Mouse (Mus musculus) adrenal gland, postnatal 14 days (tissue): ENCODE data around the gene Mettl7a3. TPM values are rescaled to one million over a fixed set of nuclear protein-coding genes. Genes with fewer than 3 reads are reported as not detected.
A peak's percentile ranks its signal among the peaks of the same experiment; 100 is the strongest.
"Not testable (repeated sequence)": the region's sequence is repeated elsewhere in the genome, so short reads cannot be mapped to it uniquely, and the experiment has no call there.

ENCODE experiments used
- DNase-seq: peaks from one replicate; pipeline ENCODE4 v3.0.0; 2021; ENCODE audit warnings: mixed read lengths
- long read RNA-seq, 2 experiments: library from polyadenylated mRNA; stranded (forward); transcript quantifications; one replicate each; pipeline ENCODE4 v2.0.0; 2021
- total RNA-seq: library from RNA; stranded (reverse); gene quantifications from 2 replicates; pipeline ENCODE4 v1.2.3, GENCODE M21; 2021

Gene Mettl7a3
- total RNA-seq: 0.26 TPM in 1 of 2 replicates, not detected in the other
- long read RNA-seq, experiment 1, partial matches to known transcripts: 0 of 1 reads
- long read RNA-seq, experiment 1, other reads (novel, unspliced or antisense): 0 of 1 reads
- long read RNA-seq, experiment 2: 0 reads

GRCm38 (mm10) chr15:100334629-100335028, at the start of gene Mettl7a3:
TSS of gene Mettl7a3 (plus strand) at chr15:100334929.
- no peak for DNase-seq

GRCm38 (mm10) chr15:100288980-100289379, 45.7 kb upstream of the Mettl7a3 start:
- DNase-seq: no peak

- no peak for DNase-seq
Measured at GRCm38 (mm10) chr15:100290858-100291257, 43.9 kb upstream of the Mettl7a3 start.

- DNase-seq: no peak
Measured at GRCm38 (mm10) chr15:100292326-100292725, 42.4 kb upstream of the Mettl7a3 start.

GRCm38 (mm10) chr15:100297856-100298255, 36.9 kb upstream of the Mettl7a3 start:
- no peak for DNase-seq

GRCm38 (mm10) chr15:100300499-100300898, 34.2 kb upstream of the Mettl7a3 start:
- no peak for DNase-seq

GRCm38 (mm10) chr15:100301556-100301955, 33.2 kb upstream of the Mettl7a3 start:
- peak; percentile 45 for DNase-seq

GRCm38 (mm10) chr15:100303428-100304018, 31.2 kb upstream of the Mettl7a3 start:
- no peak for DNase-seq

- peak; percentile 91 for DNase-seq
Measured at GRCm38 (mm10) chr15:100304019-100304991, 30.4 kb upstream of the Mettl7a3 start, which contains the start of gene Mettl7a1. TSS of gene Mettl7a1 (plus strand) at chr15:100304140.

- DNase-seq: no peak
Measured at GRCm38 (mm10) chr15:100306201-100306600, 28.5 kb upstream of the Mettl7a3 start.

- peak; percentile 49 for DNase-seq
Measured at GRCm38 (mm10) chr15:100307438-100308096, 27.2 kb upstream of the Mettl7a3 start.

GRCm38 (mm10) chr15:100312346-100312745, 22.4 kb upstream of the Mettl7a3 start:
- no peak for DNase-seq

- no peak for DNase-seq
Measured at GRCm38 (mm10) chr15:100314448-100315145, 20.1 kb upstream of the Mettl7a3 start.

GRCm38 (mm10) chr15:100318014-100318671, 16.6 kb upstream of the Mettl7a3 start:
- DNase-seq: not testable (repeated sequence)

- no peak for DNase-seq
Measured at GRCm38 (mm10) chr15:100319884-100320283, 14.8 kb upstream of the Mettl7a3 start.

GRCm38 (mm10) chr15:100320295-100320905, 14.3 kb upstream of the Mettl7a3 start:
- DNase-seq: no peak

GRCm38 (mm10) chr15:100321134-100321533, 13.6 kb upstream of the Mettl7a3 start:
- DNase-seq: peak; percentile 73

GRCm38 (mm10) chr15:100324021-100324591, 10.6 kb upstream of the Mettl7a3 start:
- peak; percentile 61 for DNase-seq

GRCm38 (mm10) chr15:100325235-100325634, 9.5 kb upstream of the Mettl7a3 start:
- DNase-seq: no peak

- peak; percentile 36 for DNase-seq
Measured at GRCm38 (mm10) chr15:100328089-100328488, 6.6 kb upstream of the Mettl7a3 start.
